Mouse (Mus musculus) forebrain, embryonic 16.5 days (tissue): Measurements from ENCODE around the gene Gm10770. TPM values are rescaled to one million over a fixed set of nuclear protein-coding genes. Genes with fewer than 3 reads are reported as not detected.
"Not testable (repeated sequence)": the region's sequence is repeated elsewhere in the genome, so short reads cannot be mapped to it uniquely, and the experiment has no call there.

Source experiments
- ATAC-seq: fragments of 200-750 bp; cut with Nextera tagmentation; 2 replicates; pipeline ENCODE4 v1.8.0; 2017; ENCODE audit warnings: mild to moderate bottlenecking, moderate library complexity
- H3K27ac ChIP-seq: fragments of 300-500 bp; sonication (generic); 2 replicates; pipeline ENCODE4 v1.5.1; 2014; ENCODE audit warnings: low read length, control low read depth
- H3K27me3 ChIP-seq: fragments of 300-500 bp; sonication (generic); replicated peaks from 2 replicates; pipeline ENCODE4 v1.6.1; 2014; ENCODE audit warnings: low read length; ENCODE audit not compliant: control insufficient read depth, insufficient read depth
- H3K36me3 ChIP-seq: fragments of 300-500 bp; sonication (generic); 2 replicates; pipeline ENCODE4 v1.6.1; 2014; ENCODE audit not compliant: control insufficient read depth, insufficient read depth
- H3K4me1 ChIP-seq: fragments of 300-500 bp; sonication (generic); replicated peaks from 2 replicates; pipeline ENCODE4 v1.6.1; 2014; ENCODE audit warnings: low read length; ENCODE audit not compliant: control insufficient read depth, insufficient read depth
- H3K4me2 ChIP-seq: fragments of 300-500 bp; sonication (generic); 2 replicates; pipeline ENCODE4 v1.6.1; 2014; ENCODE audit warnings: mild to moderate bottlenecking, low read length, control low read depth
- H3K4me3 ChIP-seq: fragments of 300-500 bp; sonication (generic); replicated peaks from 2 replicates; pipeline ENCODE4 v1.5.1; 2014; ENCODE audit warnings: mild to moderate bottlenecking, low read length, control low read depth
- H3K9ac ChIP-seq: fragments of 300-500 bp; sonication (generic); replicated peaks from 2 replicates; pipeline ENCODE4 v1.6.1; 2014; ENCODE audit warnings: low read depth, low read length, control low read depth
- H3K9me3 ChIP-seq: fragments of 300-500 bp; sonication (generic); 2 replicates; pipeline ENCODE4 v1.6.1; 2016; ENCODE audit warnings: low read length; ENCODE audit not compliant: control insufficient read depth
- WGBS: fragments of 180-500 bp; shearing (Covaris S2); extraction: QIAGEN DNeasy Blood & Tissue Kit; methylation state at CpG from one replicate; pipeline ENCODE4 v1.1.7; 2014; 5-methylcytosine and 5-hydroxymethylcytosine counted together
- polyA plus RNA-seq: library from polyadenylated mRNA; unstranded; fragments of >200 nt; fragmentation: Nextera tagmentation; extraction: Ambion mirVana; gene quantifications from 2 replicates; pipeline ENCODE4 v1.2.1, GENCODE M21; 2015

The Gm10770 gene
- polyA plus RNA-seq, result not detected in 2 replicates

GRCm38 (mm10) chr2:150179579-150179978, at the start of gene Gm10770:
TSS of gene Gm10770 (minus strand) at chr2:150179679.
- not testable (repeated sequence) for H3K27ac ChIP-seq, H3K36me3 ChIP-seq, H3K9ac ChIP-seq, H3K4me1 ChIP-seq, H3K27me3 ChIP-seq, H3K9me3 ChIP-seq, H3K4me3 ChIP-seq, ATAC-seq, H3K4me2 ChIP-seq
- WGBS, result 79% methylated on average over 4 of the region's 4 CpGs

- not testable (repeated sequence) for ATAC-seq, H3K9me3 ChIP-seq, H3K27ac ChIP-seq
Measured at GRCm38 (mm10) chr2:150223263-150223662, 43.8 kb upstream of the Gm10770 start.

GRCm38 (mm10) chr2:150218363-150218725, 38.9 kb upstream of the Gm10770 start:
- not testable (repeated sequence) for H3K27ac ChIP-seq, H3K9me3 ChIP-seq, H3K36me3 ChIP-seq, H3K27me3 ChIP-seq, H3K4me1 ChIP-seq
- peak overlapping the region; percentile 46 for H3K4me3 ChIP-seq
- WGBS, result 27% methylated on average over 3 of the region's 4 CpGs
- peak; percentile 29; the same call in 1 of the 2 replicates for ATAC-seq
- peak overlapping the region; percentile 51 for H3K4me2 ChIP-seq
- peak overlapping the region; percentile 51 for H3K9ac ChIP-seq

More at GRCm38 (mm10) chr2:150223263-150223662, 43.8 kb upstream of the Gm10770 start:
- H3K27me3 ChIP-seq, H3K4me3 ChIP-seq, H3K36me3 ChIP-seq, H3K4me1 ChIP-seq, H3K4me2 ChIP-seq, H3K9ac ChIP-seq: not testable (repeated sequence)

- not testable (repeated sequence) for H3K27me3 ChIP-seq, H3K9me3 ChIP-seq, H3K27ac ChIP-seq, H3K36me3 ChIP-seq, H3K4me1 ChIP-seq
- Histone ChIP-seq H3K4me3 (peak within 1 kb of the TSS; percentile 46), H3K4me2 (peak within 1 kb of the TSS; percentile 51), H3K9ac (peak within 1 kb of the TSS; percentile 51)
- peak; percentile 100 for ATAC-seq
- WGBS, result 5% methylated on average over 15 of the region's 15 CpGs
Measured at GRCm38 (mm10) chr2:150217600-150218362, 38.3 kb upstream of the Gm10770 start, which contains the start of gene Zfp937. TSS of gene Zfp937 (plus strand) at chr2:150218073.

GRCm38 (mm10) chr2:150181570-150181999, 2.1 kb upstream of the Gm10770 start, which contains the start of gene Gm14139:
TSS of gene Gm14139 (plus strand) at chr2:150181755.
- H3K27me3 ChIP-seq, H3K4me2 ChIP-seq, H3K9ac ChIP-seq, H3K4me3 ChIP-seq, H3K4me1 ChIP-seq, H3K36me3 ChIP-seq, H3K27ac ChIP-seq, ATAC-seq, H3K9me3 ChIP-seq: not testable (repeated sequence)
- 85% methylated on average over 7 of the region's 7 CpGs for WGBS

- not testable (repeated sequence) for H3K4me1 ChIP-seq, ATAC-seq, H3K4me2 ChIP-seq, H3K9ac ChIP-seq, H3K27me3 ChIP-seq, H3K27ac ChIP-seq, H3K36me3 ChIP-seq, H3K4me3 ChIP-seq, H3K9me3 ChIP-seq
Measured at GRCm38 (mm10) chr2:150181046-150181445, 1.6 kb upstream of the Gm10770 start.

- Histone ChIP-seq H3K4me2 (no peak overlapping the region), H3K4me3 (no peak overlapping the region), H3K9ac (no peak overlapping the region), H3K4me1 (no peaks in the 10 kb centered on the region), H3K36me3 (no peaks in the 10 kb centered on the region), H3K9me3 (peaks cover 6% of the 10 kb centered on the region; the same call in 1 of the 2 replicates), H3K27me3 (no peaks in the 10 kb centered on the region), H3K27ac (no peak overlapping the region)
- no peak for ATAC-seq
Measured at GRCm38 (mm10) chr2:150173833-150174232, 5.6 kb downstream of the Gm10770 start.

- Histone ChIP-seq H3K27me3 (no peaks in the 10 kb centered on the region), H3K4me1 (no peaks in the 10 kb centered on the region), H3K9ac (no peak overlapping the region), H3K27ac (no peak overlapping the region), H3K4me3 (no peak overlapping the region), H3K36me3 (no peaks in the 10 kb centered on the region), H3K9me3 (no peaks in the 10 kb centered on the region), H3K4me2 (no peak overlapping the region)
- no peak for ATAC-seq
Measured at GRCm38 (mm10) chr2:150166703-150167102, 12.8 kb downstream of the Gm10770 start.

GRCm38 (mm10) chr2:150136435-150136897, 43.0 kb downstream of the Gm10770 start, which contains the start of gene Zfp120:
TSS of gene Zfp120 (minus strand) at chr2:150136708.
- Histone ChIP-seq H3K27ac (peak within 1 kb of the TSS; percentile 76), H3K9me3 (peaks cover 4% of the 10 kb centered on the region), H3K9ac (peak within 1 kb of the TSS; percentile 78), H3K4me2 (peak within 1 kb of the TSS; percentile 55), H3K36me3 (peaks cover 14% of the 10 kb centered on the region), H3K27me3 (no peaks in the 10 kb centered on the region), H3K4me3 (peak within 1 kb of the TSS; percentile 88), H3K4me1 (peaks cover 6% of the 10 kb centered on the region)
- peak; percentile 100 for ATAC-seq
- under 1% methylated on average over 13 of the region's 13 CpGs for WGBS
